Mouse (Mus musculus): ENCODE results near the gene Mb21d2.

DNA sequence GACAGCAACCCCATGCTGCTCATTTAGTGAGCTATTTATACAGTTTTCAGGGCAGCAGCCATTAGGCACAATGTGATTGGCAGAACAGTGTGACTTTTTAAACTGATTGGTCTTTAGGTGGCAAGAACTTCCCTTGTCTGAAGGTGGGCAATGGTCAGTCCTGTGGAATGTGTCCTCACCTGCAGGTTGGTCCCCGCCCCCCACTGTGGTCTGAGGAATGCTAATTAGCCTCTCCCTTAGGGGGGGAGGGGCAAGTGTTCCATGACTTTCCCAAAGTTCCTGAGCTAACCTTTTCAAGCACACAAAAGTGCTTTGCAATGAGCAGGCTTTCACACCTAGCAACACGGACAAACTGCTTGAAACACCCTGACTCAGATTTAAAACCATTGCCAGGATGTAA, 13.8 kb upstream of the Mb21d2 start:
- TF ChIP-seq CTCF (IDR thresholded peaks at IDR 0.05 in 2 of 3, conservative IDR thresholded peaks at IDR 0.05 in 1 of 3; ENCODE audit: control insufficient read depth in 1 of 3, insufficient read depth in 1 of 3, low read depth in 2 of 3, low read length in 3 of 3, poor library complexity in 1 of 3, severe bottlenecking in 1 of 3), result no peak
- TF ChIP-seq RAD21 (IDR thresholded peaks at IDR 0.05; ENCODE audit: low read depth, low read length), result no peak
- no peak for TF ChIP-seq MAX (IDR thresholded peaks at IDR 0.05; ENCODE audit: low read length)
- no peak for TF ChIP-seq UBTF (IDR thresholded peaks at IDR 0.05; ENCODE audit: borderline replicate concordance, insufficient read depth, low read depth, low read length)
- no peak for TF ChIP-seq POLR2A (IDR thresholded peaks at IDR 0.05; ENCODE audit: control insufficient read depth in 1 of 2, insufficient read depth in 1 of 2, low read depth in 1 of 2, low read length in 2 of 2, poor library complexity in 1 of 2)
- no peak for TF ChIP-seq RCOR1 (IDR thresholded peaks at IDR 0.05; ENCODE audit: low read depth, low read length)
- TF ChIP-seq GATA1 (IDR thresholded peaks at IDR 0.05; ENCODE audit: low read depth, low read length), result no peak
- no peak for TF ChIP-seq MXI1 (IDR thresholded peaks at IDR 0.05; ENCODE audit: low read depth, low read length)
- TF ChIP-seq CHD2 (IDR thresholded peaks at IDR 0.05; ENCODE audit: low read length), result no peak
- TF ChIP-seq BHLHE40 (IDR thresholded peaks at IDR 0.05; ENCODE audit: borderline replicate concordance, low read depth, low read length), result no peak
- no peak for TF ChIP-seq MYB (IDR thresholded peaks at IDR 0.05; ENCODE audit: low read depth, low read length)
- TF ChIP-seq EP300 (IDR thresholded peaks at IDR 0.05; ENCODE audit: low read depth in 1 of 2, low read length in 2 of 2), result no peak
